Mouse (Mus musculus) kidney, embryonic 14.5 days (tissue): ENCODE results near the gene Asgr2. TPM values are rescaled to one million over a fixed set of nuclear protein-coding genes. Genes with fewer than 3 reads are reported as not detected.

Experiments used
- polyA plus RNA-seq: library from polyadenylated mRNA; unstranded; fragments of >200 nt; fragmentation: Nextera tagmentation; extraction: Ambion mirVana; gene quantifications from 2 replicates; pipeline ENCODE4 v1.2.1, GENCODE M21; 2014

Gene Asgr2
- polyA plus RNA-seq, 1 experiment from 2014 or later, result not detected

Other genes starting within 250 kb of the Asgr2 start
- gene Plscr3, start 246.3 kb upstream of the Asgr2 start, polyA plus RNA-seq, result 84.3 and 105 TPM in 2 replicates
- 2.3 and 4.9 TPM in 2 replicates for gene Tnk1, start 233.9 kb upstream of the Asgr2 start, polyA plus RNA-seq
- gene Tmem95, start 214.6 kb upstream of the Asgr2 start, polyA plus RNA-seq, result not detected in 2 replicates
- gene Kctd11, start 211.2 kb upstream of the Asgr2 start, polyA plus RNA-seq, result 3.8 and 6.4 TPM in 2 replicates
- 0.20 and 0.28 TPM in 2 replicates for gene Acap1, start 197.1 kb upstream of the Asgr2 start, polyA plus RNA-seq
- 12.4 and 15.1 TPM in 2 replicates for gene 2810408A11Rik, start 191.7 kb upstream of the Asgr2 start, polyA plus RNA-seq
- 13.0 and 16.3 TPM in 2 replicates for gene Neurl4, start 191.6 kb upstream of the Asgr2 start, polyA plus RNA-seq
- 73.4 and 82.0 TPM in 2 replicates for gene Gps2, start 178.8 kb upstream of the Asgr2 start, polyA plus RNA-seq
- gene Eif5a, start 170.7 kb upstream of the Asgr2 start, polyA plus RNA-seq, result 2,108 and 2,169 TPM in 2 replicates
- gene Ybx2, start 156.8 kb upstream of the Asgr2 start, polyA plus RNA-seq, result 10.1 and 10.7 TPM in 2 replicates
- 11.7 and 14.1 TPM in 2 replicates for gene Slc2a4, start 144.5 kb upstream of the Asgr2 start, polyA plus RNA-seq
- gene Cldn7, start 127.9 kb upstream of the Asgr2 start, polyA plus RNA-seq, result 117 and 132 TPM in 2 replicates
- 34.5 and 50.1 TPM in 2 replicates for gene Ctdnep1, start 111.5 kb upstream of the Asgr2 start, polyA plus RNA-seq
- gene Elp5, start 110.1 kb upstream of the Asgr2 start, polyA plus RNA-seq, result 117 and 141 TPM in 2 replicates
- gene Gabarap, start 101.5 kb upstream of the Asgr2 start, polyA plus RNA-seq, result 426 and 499 TPM in 2 replicates
- gene Phf23, start 96.9 kb upstream of the Asgr2 start, polyA plus RNA-seq, result 48.5 and 63.1 TPM in 2 replicates
- gene Dvl2, start 92.0 kb upstream of the Asgr2 start, polyA plus RNA-seq, result 28.2 and 34.9 TPM in 2 replicates
- 41.1 and 58.4 TPM in 2 replicates for gene Acadvl, start 77.2 kb upstream of the Asgr2 start, polyA plus RNA-seq
- gene Dlg4, start 75.7 kb upstream of the Asgr2 start, polyA plus RNA-seq, result 13.2 and 16.4 TPM in 2 replicates
- gene Asgr1, start 38.6 kb upstream of the Asgr2 start, polyA plus RNA-seq, result 2.0 and 2.4 TPM in 2 replicates
- gene Mgl2, start 37.7 kb downstream of the Asgr2 start, polyA plus RNA-seq, result 0.60 TPM in 1 of 2 replicates, not detected in the other
- gene Clec10a, start 63.6 kb downstream of the Asgr2 start, polyA plus RNA-seq, result 0.57 and 0.74 TPM in 2 replicates
- 3.0 and 3.5 TPM in 2 replicates for gene Slc16a11, start 120.1 kb downstream of the Asgr2 start, polyA plus RNA-seq
- gene Slc16a13, start 128.4 kb downstream of the Asgr2 start, polyA plus RNA-seq, result 8.4 and 14.2 TPM in 2 replicates
- gene Bcl6b, start 137.2 kb downstream of the Asgr2 start, polyA plus RNA-seq, result 19.2 and 20.0 TPM in 2 replicates
- gene 0610010K14Rik, start 145.3 kb downstream of the Asgr2 start, polyA plus RNA-seq, result 180 and 243 TPM in 2 replicates
- gene Gm21988, start 147.2 kb downstream of the Asgr2 start, polyA plus RNA-seq, result 7.8 and 10.5 TPM in 2 replicates
- gene Rnasek, start 147.2 kb downstream of the Asgr2 start, polyA plus RNA-seq, result 149 and 173 TPM in 2 replicates
- 3.3 and 3.6 TPM in 2 replicates for gene Alox12, start 162.7 kb downstream of the Asgr2 start, polyA plus RNA-seq
- not detected in 2 replicates for gene Alox12e, start 230.0 kb downstream of the Asgr2 start, polyA plus RNA-seq